Mouse (Mus musculus): Measurements from ENCODE around the gene Gm10490. TPM values are rescaled to one million over a fixed set of nuclear protein-coding genes. Genes with fewer than 3 reads are reported as not detected.
"Not testable (repeated sequence)": the region's sequence is repeated elsewhere in the genome, so short reads cannot be mapped to it uniquely, and the experiment has no call there.

Gene Gm10490
- polyA plus RNA-seq, 1 experiment from 2014 or later: not detected

DNA sequence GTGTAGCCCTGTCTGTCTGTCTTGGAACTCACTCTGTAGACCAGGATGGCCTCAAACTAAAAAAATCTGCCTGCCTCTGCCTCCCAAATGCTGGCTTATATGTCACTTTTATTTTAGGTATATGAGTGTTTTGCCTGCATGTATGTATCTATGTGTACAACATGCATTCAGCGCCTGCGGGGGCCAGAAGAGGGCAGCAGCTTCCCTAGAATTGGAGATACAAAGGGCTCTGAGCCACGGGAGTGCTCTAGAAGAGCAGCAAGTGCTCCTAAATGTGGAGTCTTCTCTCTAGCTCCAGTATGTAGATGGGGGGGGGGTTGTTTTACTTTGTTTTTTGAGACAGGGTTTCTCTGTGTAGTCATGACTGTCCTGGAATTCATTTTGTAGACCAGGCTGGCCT lies 6.3 kb downstream of the Gm10490 start:
- DNase-seq (ENCODE audit: low spot score): peak; percentile 14
- not testable (repeated sequence) for H3K36me3 ChIP-seq (ENCODE audit: control insufficient read depth, insufficient read depth, low read length); H3K27ac ChIP-seq (ENCODE audit: low read depth, low read length); H3K9me3 ChIP-seq (replicated peaks; ENCODE audit: control insufficient read depth, low read length); ATAC-seq; H3K27me3 ChIP-seq (replicated peaks; ENCODE audit: control insufficient read depth, insufficient read depth, low read length); H3K9ac ChIP-seq (ENCODE audit: low read length); H3K4me2 ChIP-seq (ENCODE audit: low read length); H3K4me3 ChIP-seq (ENCODE audit: low read depth, low read length); H3K4me1 ChIP-seq (ENCODE audit: control insufficient read depth, insufficient read depth, low read length)
- 28% methylated on average over 3 of the region's 3 CpGs for WGBS

DNA sequence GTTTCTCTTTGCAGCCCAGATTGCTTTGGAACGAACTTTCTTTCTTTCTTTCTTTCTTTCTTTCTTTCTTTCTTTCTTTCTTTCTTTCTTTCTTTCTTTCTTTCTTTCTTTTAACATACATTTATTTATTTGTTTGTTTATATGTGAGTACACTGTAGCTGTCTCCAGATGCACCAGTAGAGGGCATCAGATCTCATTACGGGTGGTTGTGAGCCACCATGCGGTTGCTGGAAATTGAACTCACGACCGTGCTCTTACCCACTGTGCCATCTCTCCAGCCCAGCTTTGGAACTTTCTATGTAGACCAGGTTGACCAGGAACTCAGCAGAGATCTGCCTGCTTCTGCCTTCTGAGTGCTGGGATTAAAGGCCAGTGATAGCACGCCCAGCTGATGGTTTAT lies 8.6 kb downstream of the Gm10490 start:
- not testable (repeated sequence) for DNase-seq (ENCODE audit: low spot score); ATAC-seq; H3K36me3 ChIP-seq (ENCODE audit: control insufficient read depth, insufficient read depth, low read length); H3K4me3 ChIP-seq (ENCODE audit: low read depth, low read length); H3K27ac ChIP-seq (ENCODE audit: low read depth, low read length); H3K4me1 ChIP-seq (ENCODE audit: control insufficient read depth, insufficient read depth, low read length); H3K27me3 ChIP-seq (replicated peaks; ENCODE audit: control insufficient read depth, insufficient read depth, low read length); H3K9me3 ChIP-seq (replicated peaks; ENCODE audit: control insufficient read depth, low read length); H3K9ac ChIP-seq (ENCODE audit: low read length); H3K4me2 ChIP-seq (ENCODE audit: low read length)
- 77% methylated on average over 6 of the region's 6 CpGs for WGBS

DNA sequence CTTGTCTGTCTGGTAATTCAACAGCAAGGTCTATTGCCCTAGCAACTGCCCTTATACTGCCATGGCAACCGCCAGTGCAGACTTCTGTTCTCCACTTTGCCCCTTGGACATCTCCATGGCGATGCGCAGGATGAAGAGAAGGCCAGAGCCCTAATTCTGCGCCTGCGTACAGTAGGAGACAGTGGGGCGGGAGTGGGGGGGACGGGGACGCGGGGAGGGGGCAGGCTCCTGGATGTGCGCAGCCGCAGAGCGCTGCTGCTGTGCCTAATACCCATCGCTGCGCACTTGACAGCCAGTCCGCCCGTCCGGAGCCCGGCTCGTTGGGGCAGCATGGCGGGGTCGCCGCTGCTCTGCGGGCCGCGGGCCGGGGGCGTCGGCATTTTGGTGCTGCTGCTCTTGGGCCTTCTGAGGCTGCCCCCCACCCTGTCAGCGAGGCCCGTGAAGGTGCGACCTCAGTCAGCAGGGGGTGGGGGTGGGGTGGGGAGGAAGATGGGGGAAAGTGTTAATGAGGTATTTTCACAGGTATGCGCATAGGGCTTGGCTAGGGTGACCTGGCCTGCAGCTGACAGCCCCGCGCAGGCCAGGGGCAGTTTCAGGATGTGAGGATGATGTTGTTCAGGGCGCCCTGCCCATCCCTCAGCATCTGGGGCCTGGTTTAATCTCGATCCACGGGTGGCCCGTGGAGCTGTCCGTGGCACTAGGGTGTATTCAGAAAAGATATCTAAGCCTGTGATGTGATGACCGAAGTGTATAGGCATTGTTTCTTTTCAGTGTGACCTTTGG lies 10.4 kb downstream of the Gm10490 start, which contains the start of gene Pcsk1n:
TSS of gene Pcsk1n (plus strand) at position 222 of the 783 bp plus-strand sequence.
- Histone ChIP-seq H3K27ac (ENCODE audit: low read depth, low read length) (peak within 1 kb of the TSS; percentile 68), H3K4me2 (ENCODE audit: low read length) (peak within 1 kb of the TSS; percentile 56), H3K36me3 (ENCODE audit: control insufficient read depth, insufficient read depth, low read length) (peaks cover 6% of the 10 kb centered on the region; the same call in 1 of the 2 replicates), H3K4me1 (ENCODE audit: control insufficient read depth, insufficient read depth, low read length) (no peaks in the 10 kb centered on the region), H3K4me3 (ENCODE audit: low read depth, low read length) (peak within 1 kb of the TSS; percentile 39), H3K9me3 (replicated peaks; ENCODE audit: control insufficient read depth, low read length) (no peaks in the 10 kb centered on the region), H3K9ac (ENCODE audit: low read length) (peak within 1 kb of the TSS; percentile 67), H3K27me3 (replicated peaks; ENCODE audit: control insufficient read depth, insufficient read depth, low read length) (no peaks in the 10 kb centered on the region)
- DNase-seq (ENCODE audit: low spot score) (peak; percentile 84), ATAC-seq (peak; percentile 93)
- WGBS: 28% methylated on average over 37 of the region's 40 CpGs

DNA sequence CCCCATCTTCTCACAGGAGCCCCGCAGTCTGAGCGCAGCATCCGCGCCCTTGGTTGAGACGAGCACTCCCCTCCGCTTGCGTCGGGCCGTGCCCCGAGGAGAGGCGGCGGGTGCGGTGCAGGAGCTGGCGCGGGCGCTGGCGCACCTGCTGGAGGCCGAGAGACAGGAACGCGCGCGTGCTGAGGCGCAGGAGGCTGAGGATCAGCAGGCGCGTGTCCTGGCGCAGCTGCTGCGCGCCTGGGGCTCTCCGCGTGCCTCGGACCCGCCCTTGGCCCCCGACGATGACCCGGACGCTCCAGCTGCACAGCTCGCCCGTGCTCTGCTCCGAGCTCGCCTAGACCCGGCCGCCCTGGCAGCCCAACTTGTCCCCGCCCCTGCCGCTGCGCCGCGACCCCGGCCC lies 12.7 kb downstream of the Gm10490 start:
- Histone ChIP-seq H3K27me3 (replicated peaks; ENCODE audit: control insufficient read depth, insufficient read depth, low read length) (no peaks in the 10 kb centered on the region), H3K27ac (ENCODE audit: low read depth, low read length) (no peak overlapping the region), H3K9me3 (replicated peaks; ENCODE audit: control insufficient read depth, low read length) (no peaks in the 10 kb centered on the region), H3K4me3 (ENCODE audit: low read depth, low read length) (peak overlapping the region; percentile 33), H3K4me1 (ENCODE audit: control insufficient read depth, insufficient read depth, low read length) (no peaks in the 10 kb centered on the region), H3K36me3 (ENCODE audit: control insufficient read depth, insufficient read depth, low read length) (peaks cover 6% of the 10 kb centered on the region; the same call in 1 of the 2 replicates), H3K4me2 (ENCODE audit: low read length) (peak overlapping the region; percentile 56), H3K9ac (ENCODE audit: low read length) (peak overlapping the region; percentile 52)
- peak; percentile 14 for DNase-seq (ENCODE audit: low spot score)
- WGBS: 19% methylated on average over 42 of the region's 48 CpGs
- ATAC-seq: 0 out of 2 replicates have a peak, but pooled peaks have one; percentile 9

DNA sequence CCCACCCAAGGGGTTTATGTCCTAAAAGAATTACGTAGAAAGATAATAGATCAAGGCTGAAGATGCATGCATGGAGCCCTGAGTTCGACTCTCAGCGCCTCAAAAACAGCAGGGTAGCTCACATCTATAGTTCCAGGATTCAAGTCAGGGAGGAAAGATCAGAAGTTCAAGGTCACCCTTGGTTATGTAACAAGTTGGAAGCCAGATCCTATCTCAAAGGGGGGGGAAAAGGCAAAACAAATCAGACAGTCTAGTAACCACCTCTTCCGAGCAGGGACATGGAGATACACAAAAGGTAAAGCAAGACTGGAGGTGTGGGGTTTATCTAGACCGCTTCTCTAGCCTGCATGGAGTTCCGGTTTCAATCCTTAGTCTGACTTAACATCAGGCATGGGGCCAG lies 16.9 kb downstream of the Gm10490 start:
- H3K27me3 ChIP-seq (replicated peaks; ENCODE audit: control insufficient read depth, insufficient read depth, low read length): no peaks in the 10 kb centered on the region
- 80% methylated on average over 6 of the region's 6 CpGs for WGBS
- no peak overlapping the region for H3K9ac ChIP-seq (ENCODE audit: low read length)

DNA sequence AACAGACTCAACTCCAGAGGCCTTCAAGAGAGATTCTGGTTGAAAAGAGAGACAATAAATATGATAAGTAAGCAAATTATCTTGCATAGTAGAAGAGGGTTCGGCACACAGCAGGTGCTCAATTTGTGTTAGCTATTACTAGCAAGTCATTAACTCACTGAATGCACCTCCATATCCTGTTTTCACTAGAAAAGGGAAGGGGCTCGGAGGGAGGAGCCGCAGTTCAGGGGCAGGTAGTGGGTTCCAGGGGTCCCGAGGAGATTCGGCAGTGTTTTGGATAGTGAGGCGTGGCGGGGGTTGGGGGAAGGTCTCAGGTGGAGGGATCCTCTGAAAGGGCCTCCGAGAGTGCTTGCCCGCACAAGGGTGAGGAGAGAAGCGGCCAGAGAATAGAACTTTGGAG lies 17.8 kb downstream of the Gm10490 start:
- ATAC-seq (no peak), DNase-seq (ENCODE audit: low spot score) (no peak)
- no peak overlapping the region for H3K9ac ChIP-seq (ENCODE audit: low read length)
- no peak overlapping the region for H3K27ac ChIP-seq (ENCODE audit: low read depth, low read length)
- no peaks in the 10 kb centered on the region for H3K27me3 ChIP-seq (replicated peaks; ENCODE audit: control insufficient read depth, insufficient read depth, low read length)
- H3K4me2 ChIP-seq (ENCODE audit: low read length): no peak overlapping the region
- H3K9me3 ChIP-seq (replicated peaks; ENCODE audit: control insufficient read depth, low read length): no peaks in the 10 kb centered on the region
- H3K4me1 ChIP-seq (ENCODE audit: control insufficient read depth, insufficient read depth, low read length): no peaks in the 10 kb centered on the region
- H3K36me3 ChIP-seq (ENCODE audit: control insufficient read depth, insufficient read depth, low read length): peaks cover 26% of the 10 kb centered on the region
- 24% methylated on average over 10 of the region's 10 CpGs for WGBS
- no peak overlapping the region for H3K4me3 ChIP-seq (ENCODE audit: low read depth, low read length)

More for the DNA sequence above, 16.9 kb downstream of the Gm10490 start:
- no peak overlapping the region for H3K4me3 ChIP-seq (ENCODE audit: low read depth, low read length)
- DNase-seq (ENCODE audit: low spot score) (no peak), ATAC-seq (no peak)
- H3K4me2 ChIP-seq (ENCODE audit: low read length): no peak overlapping the region
- H3K4me1 ChIP-seq (ENCODE audit: control insufficient read depth, insufficient read depth, low read length): no peaks in the 10 kb centered on the region
- H3K9me3 ChIP-seq (replicated peaks; ENCODE audit: control insufficient read depth, low read length): no peaks in the 10 kb centered on the region
- H3K27ac ChIP-seq (ENCODE audit: low read depth, low read length): no peak overlapping the region
- H3K36me3 ChIP-seq (ENCODE audit: control insufficient read depth, insufficient read depth, low read length): peaks cover 19% of the 10 kb centered on the region

DNA sequence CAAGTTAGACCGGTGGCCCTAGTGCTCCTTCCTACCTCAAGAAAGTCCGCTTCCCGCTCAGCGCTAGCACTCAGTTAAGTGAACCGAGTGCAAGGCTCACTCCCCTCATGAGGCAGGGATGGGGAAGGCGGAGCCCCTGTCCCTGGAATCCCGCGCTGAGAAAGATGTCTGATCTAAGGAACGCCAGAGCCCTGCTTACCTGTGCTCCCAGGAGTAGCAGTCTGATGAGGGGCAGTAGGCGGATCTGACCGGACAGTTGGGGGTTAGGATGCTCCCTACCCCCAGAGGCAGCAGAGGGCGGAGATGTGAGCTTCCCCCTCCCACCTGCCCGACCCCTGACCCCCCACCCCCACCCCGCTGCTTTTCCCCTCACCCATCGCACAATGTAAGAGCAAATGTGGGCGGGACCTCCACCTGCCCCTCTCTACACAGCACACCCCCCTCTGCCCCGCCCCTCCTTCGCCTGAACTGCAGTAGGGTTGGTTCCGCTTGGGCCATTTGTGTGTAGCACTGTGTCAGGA lies 19.0 kb downstream of the Gm10490 start, which contains the start of gene Eras:
TSS of gene Eras (minus strand) at position 338 of the 521 bp plus-strand sequence.
- Histone ChIP-seq H3K9ac (ENCODE audit: low read length) (no peak within 1 kb of the TSS), H3K36me3 (ENCODE audit: control insufficient read depth, insufficient read depth, low read length) (peaks cover 27% of the 10 kb centered on the region), H3K4me1 (ENCODE audit: control insufficient read depth, insufficient read depth, low read length) (no peaks in the 10 kb centered on the region), H3K27me3 (replicated peaks; ENCODE audit: control insufficient read depth, insufficient read depth, low read length) (no peaks in the 10 kb centered on the region), H3K27ac (ENCODE audit: low read depth, low read length) (no peak within 1 kb of the TSS), H3K4me2 (ENCODE audit: low read length) (no peak within 1 kb of the TSS), H3K9me3 (replicated peaks; ENCODE audit: control insufficient read depth, low read length) (no peaks in the 10 kb centered on the region), H3K4me3 (ENCODE audit: low read depth, low read length) (no peak within 1 kb of the TSS)
- no peak for DNase-seq (ENCODE audit: low spot score)
- no peak for ATAC-seq
- WGBS: 34% methylated on average over 19 of the region's 19 CpGs

DNA sequence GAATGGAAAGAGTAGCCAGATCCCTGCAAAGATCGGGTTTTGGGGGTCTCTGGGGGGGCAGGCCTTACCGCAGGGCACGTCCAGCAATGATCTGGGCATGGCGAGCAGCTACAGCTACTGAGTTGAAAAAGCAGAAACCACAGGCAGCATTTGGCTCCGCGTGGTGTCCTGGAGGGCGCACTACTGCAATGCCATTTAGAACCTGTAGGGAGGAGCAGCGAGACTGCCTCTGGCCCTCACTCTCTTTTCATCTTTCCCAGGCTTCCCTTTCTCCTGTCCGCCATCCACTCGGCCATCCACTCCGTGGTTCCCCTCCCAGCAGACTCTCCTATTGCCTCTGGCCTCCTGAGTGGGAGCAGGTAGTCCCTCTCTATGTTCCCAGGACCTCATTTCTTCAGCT lies 27.5 kb downstream of the Gm10490 start:
- Histone ChIP-seq H3K4me1 (ENCODE audit: control insufficient read depth, insufficient read depth, low read length) (no peaks in the 10 kb centered on the region), H3K27ac (ENCODE audit: low read depth, low read length) (no peak overlapping the region), H3K4me2 (ENCODE audit: low read length) (no peak overlapping the region), H3K36me3 (ENCODE audit: control insufficient read depth, insufficient read depth, low read length) (peaks cover 25% of the 10 kb centered on the region; the same call in 1 of the 2 replicates), H3K4me3 (ENCODE audit: low read depth, low read length) (no peak overlapping the region), H3K9ac (ENCODE audit: low read length) (no peak overlapping the region), H3K27me3 (replicated peaks; ENCODE audit: control insufficient read depth, insufficient read depth, low read length) (no peaks in the 10 kb centered on the region), H3K9me3 (replicated peaks; ENCODE audit: control insufficient read depth, low read length) (no peaks in the 10 kb centered on the region)
- ATAC-seq (no peak), DNase-seq (ENCODE audit: low spot score) (no peak)
- WGBS: 66% methylated on average over 11 of the region's 11 CpGs

DNA sequence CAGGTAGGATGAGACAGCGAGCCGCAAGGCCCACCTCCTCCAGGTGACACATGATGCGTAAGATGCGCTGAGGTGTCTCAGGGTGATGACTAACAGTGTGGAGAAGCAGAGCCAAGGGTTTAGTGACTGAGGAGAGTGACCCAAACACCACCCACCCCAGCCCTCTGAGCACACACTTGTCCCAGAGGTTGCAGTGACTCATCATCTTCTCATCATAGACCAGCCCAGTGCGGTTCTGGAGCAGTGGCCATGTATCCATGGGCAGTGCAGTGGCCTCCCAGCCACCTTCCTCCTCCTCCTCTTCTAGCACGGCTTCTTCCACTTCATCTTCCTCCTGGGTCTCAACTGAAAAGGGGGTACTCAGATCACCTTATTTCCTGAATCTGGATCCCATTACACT lies 28.3 kb downstream of the Gm10490 start:
- no peaks in the 10 kb centered on the region for H3K27me3 ChIP-seq (replicated peaks; ENCODE audit: control insufficient read depth, insufficient read depth, low read length)
- no peak overlapping the region for H3K27ac ChIP-seq (ENCODE audit: low read depth, low read length)
- ATAC-seq (no peak), DNase-seq (ENCODE audit: low spot score) (no peak)
- H3K4me2 ChIP-seq (ENCODE audit: low read length): no peak overlapping the region
- H3K4me3 ChIP-seq (ENCODE audit: low read depth, low read length): no peak overlapping the region
- H3K36me3 ChIP-seq (ENCODE audit: control insufficient read depth, insufficient read depth, low read length): peaks cover 20% of the 10 kb centered on the region; the same call in 1 of the 2 replicates
- no peaks in the 10 kb centered on the region for H3K9me3 ChIP-seq (replicated peaks; ENCODE audit: control insufficient read depth, low read length)
- no peaks in the 10 kb centered on the region for H3K4me1 ChIP-seq (ENCODE audit: control insufficient read depth, insufficient read depth, low read length)
- H3K9ac ChIP-seq (ENCODE audit: low read length): no peak overlapping the region
- WGBS: 89% methylated on average over 6 of the region's 6 CpGs
